ENCODE assay signal across 8 mouse cellular contexts in genomic region chr15:97767280-97768186, GRCm38 (mm10). TPM values are rescaled to one million over a fixed set of nuclear protein-coding genes. Genes with fewer than 3 reads are reported as not detected.
DNase-seq lines count a peak whose midpoint lies in the region; ATAC-seq and TF ChIP-seq lines count a peak whose summit lies in the region.

Rapgef3 (minus strand) TSS chr15:97767972.

- no peaks in the 10 kb centered on the region for H3K27me3 ChIP-seq in hindbrain, postnatal 0 days (ENCODE audit: insufficient read depth, low read length)

- peak within 1 kb of the TSS; percentile 95 for H3K4me2 ChIP-seq in hindbrain, postnatal 0 days (ENCODE audit: low read depth, low read length)

- peaks cover 30% of the 10 kb centered on the region for H3K4me1 ChIP-seq in hindbrain, postnatal 0 days (ENCODE audit: insufficient read depth, low read length)

- no peaks in the 10 kb centered on the region for H3K36me3 ChIP-seq in hindbrain, postnatal 0 days (ENCODE audit: insufficient read depth, low read length)

- intact Hi-C loops in left cerebral cortex, postnatal 14 days (cut with DNase I): no loop called here

- peak within 1 kb of the TSS; percentile 51 for H3K4me3 ChIP-seq in hindbrain, postnatal 0 days (ENCODE audit: low read length)

- peak; percentile 87 for DNase-seq in R1 (ENCODE audit: low read depth, low spot score)
- peak; percentile 84 to 86 for DNase-seq in cerebellum, postnatal 14 days
- peak; percentile 79 for DNase-seq in gastrocnemius, postnatal 10 days
- DNase-seq in hindbrain, postnatal 0 days (ENCODE audit: low spot score): peak; percentile 85
- DNase-seq in left cerebral cortex, postnatal 14 days (ENCODE audit: low spot score in 2 of 2): peak; percentile 67 to 72
- peak; percentile 76 for DNase-seq in right cerebral cortex, postnatal 25 days
- peak; percentile 83 to 84 for DNase-seq in urinary bladder, postnatal 4 days (ENCODE audit: low spot score in 2 of 2)

- H3K27ac ChIP-seq in hindbrain, postnatal 0 days: peak within 1 kb of the TSS; percentile 78

- ATAC-seq in hindbrain, postnatal 0 days: peak; percentile 86
- ATAC-seq in megakaryocyte progenitor cell, adult 5-6 weeks (replicated peaks; ENCODE audit: poor library complexity): peak; percentile 93

- H3K9me3 ChIP-seq in hindbrain, postnatal 0 days (ENCODE audit: low read length): no peaks in the 10 kb centered on the region

- peak; percentile 77 for TF ChIP-seq CTCF in hindbrain, postnatal 0 days (IDR thresholded peaks at IDR 0.05; ENCODE audit: low read depth)

- 1% methylated on average over 41 of the region's 44 CpGs for whole genome bisulfite sequencing in hindbrain, postnatal 0 days

- H3K9ac ChIP-seq in hindbrain, postnatal 0 days (replicated peaks; ENCODE audit: low read length): peak within 1 kb of the TSS; percentile 63

RNA-seq across cellular contexts. Expression of gene Rapgef3, which starts in this region (rescaled TPM):
- 1 to 10 TPM; 7.4 to 8.5 TPM for total RNA-seq in gastrocnemius, postnatal 10 days (2021)
- 26.4 and 41.9 TPM in 2 replicates for total RNA-seq in hindbrain, postnatal 0 days (2014; rRNA removed)
- polyA plus RNA-seq in hindbrain, postnatal 0 days (2015; fragmentation: Nextera tagmentation; extraction: Ambion mirVana): 10.3 and 12.2 TPM in 2 replicates
- total RNA-seq in left cerebral cortex, postnatal 14 days (2021): 10 to 100 TPM; 28.9 to 36.7 TPM
- total RNA-seq in megakaryocyte progenitor cell, adult 5-6 weeks (2015): 4.0 and 4.5 TPM in 2 replicates
- 11.7 and 12.0 TPM in 2 replicates for total RNA-seq in megakaryocyte progenitor cell, adult 5-6 weeks (2017)

Comparison
In these comparisons a context has a peak if more than half of its experiments do, and no peak if none do; other contexts are left out.
1. Peak in every context shown above with its lines: DNase-seq, ATAC-seq, H3K4me3 ChIP-seq and H3K27ac ChIP-seq.